Mouse (Mus musculus): Measurements from ENCODE around the gene Nid1. TPM values are rescaled to one million over a fixed set of nuclear protein-coding genes. Genes with fewer than 3 reads are reported as not detected.
A peak's percentile ranks its signal among the peaks of the same experiment; 100 is the strongest.
"Not testable (repeated sequence)": the region's sequence is repeated elsewhere in the genome, so short reads cannot be mapped to it uniquely, and the experiment has no call there.

Gene Nid1
- polyA plus RNA-seq (2012; rRNA removed) (143 and 145 TPM in 2 replicates), polyA plus RNA-seq (2014; fragmentation: Nextera tagmentation; extraction: Ambion mirVana) (104 and 108 TPM in 2 replicates)

- DNase-seq (ENCODE audit: low spot score), result peak; percentile 28
- not testable (repeated sequence) for H3K9me3 ChIP-seq (ENCODE audit: control insufficient read depth, low read length); H3K27ac ChIP-seq (replicated peaks; ENCODE audit: low read depth, low read length); H3K9ac ChIP-seq (ENCODE audit: low read depth, low read length, severe bottlenecking); H3K36me3 ChIP-seq (ENCODE audit: control insufficient read depth, insufficient read depth, low read length); H3K4me1 ChIP-seq (ENCODE audit: control insufficient read depth, insufficient read depth, low read length); H3K27me3 ChIP-seq (ENCODE audit: control insufficient read depth, insufficient read depth, low read length)
- ATAC-seq (ENCODE audit: low FRiP score, low read depth), result peak; percentile 92
- under 1% methylated on average over 21 of the region's 39 CpGs for WGBS
- Histone ChIP-seq H3K4me2 (replicated peaks; ENCODE audit: low read depth, low read length, severe bottlenecking) (peak within 1 kb of the TSS; percentile 34; the same call in 1 of the 2 replicates), H3K4me3 (replicated peaks; ENCODE audit: low read length) (peak within 1 kb of the TSS; percentile 26)
These were observed at the start of gene Nid1 for GRCm38 (mm10) chr13:13437460-13438015. Gene Nid1, plus strand, starts transcription at chr13:13437551.

GRCm38 (mm10) chr13:13393228-13394095 is 43.9 kb upstream of the Nid1 start, which contains the start of gene Gpr137b:
Gene Gpr137b, minus strand, starts transcription at chr13:13394014.
- WGBS, result 0% methylated on average over 18 of the region's 78 CpGs
- H3K36me3 ChIP-seq (ENCODE audit: control insufficient read depth, insufficient read depth, low read length); H3K27ac ChIP-seq (replicated peaks; ENCODE audit: low read depth, low read length); H3K9me3 ChIP-seq (ENCODE audit: control insufficient read depth, low read length); H3K4me1 ChIP-seq (ENCODE audit: control insufficient read depth, insufficient read depth, low read length); H3K27me3 ChIP-seq (ENCODE audit: control insufficient read depth, insufficient read depth, low read length); H3K9ac ChIP-seq (ENCODE audit: low read depth, low read length, severe bottlenecking): not testable (repeated sequence)
- ATAC-seq (ENCODE audit: low FRiP score, low read depth) (peak; percentile 86), DNase-seq (ENCODE audit: low spot score) (peak; percentile 3)
- Histone ChIP-seq H3K4me3 (replicated peaks; ENCODE audit: low read length) (peak within 1 kb of the TSS; percentile 34), H3K4me2 (replicated peaks; ENCODE audit: low read depth, low read length, severe bottlenecking) (peak within 1 kb of the TSS; percentile 46)

GRCm38 (mm10) chr13:13394096-13394395 is 43.3 kb upstream of the Nid1 start:
- WGBS, result under 1% methylated on average over 12 of the region's 15 CpGs
- peak; percentile 42 for DNase-seq (ENCODE audit: low spot score)
- Histone ChIP-seq H3K4me2 (replicated peaks; ENCODE audit: low read depth, low read length, severe bottlenecking) (peak overlapping the region; percentile 46), H3K4me3 (replicated peaks; ENCODE audit: low read length) (peak overlapping the region; percentile 34)
- H3K36me3 ChIP-seq (ENCODE audit: control insufficient read depth, insufficient read depth, low read length); H3K9ac ChIP-seq (ENCODE audit: low read depth, low read length, severe bottlenecking); H3K27ac ChIP-seq (replicated peaks; ENCODE audit: low read depth, low read length); H3K9me3 ChIP-seq (ENCODE audit: control insufficient read depth, low read length); H3K27me3 ChIP-seq (ENCODE audit: control insufficient read depth, insufficient read depth, low read length); H3K4me1 ChIP-seq (ENCODE audit: control insufficient read depth, insufficient read depth, low read length): not testable (repeated sequence)
- peak; percentile 74 for ATAC-seq (ENCODE audit: low FRiP score, low read depth)

- H3K4me1 ChIP-seq (ENCODE audit: control insufficient read depth, insufficient read depth, low read length); ATAC-seq (ENCODE audit: low FRiP score, low read depth); H3K36me3 ChIP-seq (ENCODE audit: control insufficient read depth, insufficient read depth, low read length); H3K9ac ChIP-seq (ENCODE audit: low read depth, low read length, severe bottlenecking); H3K4me2 ChIP-seq (replicated peaks; ENCODE audit: low read depth, low read length, severe bottlenecking); H3K27me3 ChIP-seq (ENCODE audit: control insufficient read depth, insufficient read depth, low read length); H3K27ac ChIP-seq (replicated peaks; ENCODE audit: low read depth, low read length); H3K4me3 ChIP-seq (replicated peaks; ENCODE audit: low read length); H3K9me3 ChIP-seq (ENCODE audit: control insufficient read depth, low read length); DNase-seq (ENCODE audit: low spot score): not testable (repeated sequence)
- WGBS, result 76% methylated on average over 3 of the region's 3 CpGs
These were observed 36.5 kb upstream of the Nid1 start for GRCm38 (mm10) chr13:13400851-13401250.

GRCm38 (mm10) chr13:13402818-13403217 is 34.5 kb upstream of the Nid1 start:
- H3K4me2 ChIP-seq (replicated peaks; ENCODE audit: low read depth, low read length, severe bottlenecking); H3K9ac ChIP-seq (ENCODE audit: low read depth, low read length, severe bottlenecking); H3K36me3 ChIP-seq (ENCODE audit: control insufficient read depth, insufficient read depth, low read length); H3K9me3 ChIP-seq (ENCODE audit: control insufficient read depth, low read length); ATAC-seq (ENCODE audit: low FRiP score, low read depth); H3K4me1 ChIP-seq (ENCODE audit: control insufficient read depth, insufficient read depth, low read length); H3K27ac ChIP-seq (replicated peaks; ENCODE audit: low read depth, low read length); H3K4me3 ChIP-seq (replicated peaks; ENCODE audit: low read length); DNase-seq (ENCODE audit: low spot score); H3K27me3 ChIP-seq (ENCODE audit: control insufficient read depth, insufficient read depth, low read length): not testable (repeated sequence)
- whole genome bisulfite sequencing, result 67% methylated on average over 5 of the region's 5 CpGs

GRCm38 (mm10) chr13:13403366-13403765 is 34.0 kb upstream of the Nid1 start:
- DNase-seq (ENCODE audit: low spot score); H3K4me1 ChIP-seq (ENCODE audit: control insufficient read depth, insufficient read depth, low read length); H3K27ac ChIP-seq (replicated peaks; ENCODE audit: low read depth, low read length); H3K4me3 ChIP-seq (replicated peaks; ENCODE audit: low read length); H3K9ac ChIP-seq (ENCODE audit: low read depth, low read length, severe bottlenecking); H3K4me2 ChIP-seq (replicated peaks; ENCODE audit: low read depth, low read length, severe bottlenecking); ATAC-seq (ENCODE audit: low FRiP score, low read depth); H3K9me3 ChIP-seq (ENCODE audit: control insufficient read depth, low read length); H3K36me3 ChIP-seq (ENCODE audit: control insufficient read depth, insufficient read depth, low read length); H3K27me3 ChIP-seq (ENCODE audit: control insufficient read depth, insufficient read depth, low read length): not testable (repeated sequence)
- 79% methylated on average over 2 of the region's 3 CpGs for WGBS

- not testable (repeated sequence) for H3K4me3 ChIP-seq (replicated peaks; ENCODE audit: low read length); H3K9me3 ChIP-seq (ENCODE audit: control insufficient read depth, low read length); H3K36me3 ChIP-seq (ENCODE audit: control insufficient read depth, insufficient read depth, low read length); H3K27me3 ChIP-seq (ENCODE audit: control insufficient read depth, insufficient read depth, low read length); H3K4me1 ChIP-seq (ENCODE audit: control insufficient read depth, insufficient read depth, low read length); H3K27ac ChIP-seq (replicated peaks; ENCODE audit: low read depth, low read length); H3K9ac ChIP-seq (ENCODE audit: low read depth, low read length, severe bottlenecking); DNase-seq (ENCODE audit: low spot score); H3K4me2 ChIP-seq (replicated peaks; ENCODE audit: low read depth, low read length, severe bottlenecking); ATAC-seq (ENCODE audit: low FRiP score, low read depth)
- 77% methylated on average over 4 of the region's 6 CpGs for WGBS
These were observed 33.5 kb upstream of the Nid1 start for GRCm38 (mm10) chr13:13403839-13404238.

GRCm38 (mm10) chr13:13404517-13405155 is 32.7 kb upstream of the Nid1 start:
- H3K4me2 ChIP-seq (replicated peaks; ENCODE audit: low read depth, low read length, severe bottlenecking); H3K4me1 ChIP-seq (ENCODE audit: control insufficient read depth, insufficient read depth, low read length); H3K9ac ChIP-seq (ENCODE audit: low read depth, low read length, severe bottlenecking); H3K27ac ChIP-seq (replicated peaks; ENCODE audit: low read depth, low read length); H3K4me3 ChIP-seq (replicated peaks; ENCODE audit: low read length); H3K27me3 ChIP-seq (ENCODE audit: control insufficient read depth, insufficient read depth, low read length); H3K9me3 ChIP-seq (ENCODE audit: control insufficient read depth, low read length); ATAC-seq (ENCODE audit: low FRiP score, low read depth); DNase-seq (ENCODE audit: low spot score); H3K36me3 ChIP-seq (ENCODE audit: control insufficient read depth, insufficient read depth, low read length): not testable (repeated sequence)
- 79% methylated on average over 6 of the region's 6 CpGs for WGBS

Data from limb, embryonic 14.5 days (tissue).